Comparison of ENCODE assay signal across 11 mouse cellular contexts in genomic region chr3:132948298-132948795, GRCm38 (mm10). TPM values are rescaled to one million over a fixed set of nuclear protein-coding genes. Genes with fewer than 3 reads are reported as not detected.
DNase-seq lines count a peak whose midpoint lies in the region; ATAC-seq lines count a peak whose summit lies in the region.
"Had no signal": no experiment of that assay in that cellular context is flagged by ENCODE, and none has a peak within 500 bp of the region (broad histone marks: within the 10 kb centered on the region; RNA-seq: fewer than 3 reads in every experiment).

No protein-coding gene starts in this region.

- no peaks in the 10 kb centered on the region for H3K36me3 ChIP-seq in forebrain, embryonic 13.5 days (ENCODE audit: poor library complexity, severe bottlenecking)
- H3K36me3 ChIP-seq in forebrain, embryonic 11.5 days (ENCODE audit: control insufficient read depth, insufficient read depth, low read length), result no peaks in the 10 kb centered on the region
- H3K36me3 ChIP-seq in lung, embryonic 15.5 days, result no peaks in the 10 kb centered on the region
- no peaks in the 10 kb centered on the region for H3K36me3 ChIP-seq in stomach, embryonic 15.5 days
- H3K36me3 ChIP-seq: liver, embryonic 15.5 days had no signal

- H3K4me3 ChIP-seq in forebrain, embryonic 13.5 days, result 0 out of 2 replicates have a peak overlapping the region, but pooled peaks have one; percentile 3
- H3K4me3 ChIP-seq in forebrain, embryonic 11.5 days (ENCODE audit: low read depth, low read length), result no peak overlapping the region
- peak overlapping the region; percentile 84 for H3K4me3 ChIP-seq in lung, embryonic 15.5 days
- H3K4me3 ChIP-seq in stomach, embryonic 15.5 days (replicated peaks), result peak overlapping the region; percentile 73

- WGBS in forebrain, embryonic 13.5 days, result 18% methylated on average over 7 of the region's 7 CpGs
- WGBS in forebrain, embryonic 11.5 days, result 20% methylated on average over 7 of the region's 7 CpGs
- 8% methylated on average over 7 of the region's 7 CpGs for WGBS in lung, embryonic 15.5 days
- WGBS in stomach, embryonic 15.5 days, result 8% methylated on average over 7 of the region's 7 CpGs

- ATAC-seq in forebrain, embryonic 13.5 days, result no peak
- no peak for ATAC-seq in forebrain, embryonic 11.5 days (replicated peaks; ENCODE audit: low FRiP score)
- no peak for ATAC-seq in lung, embryonic 15.5 days (ENCODE audit: borderline replicate concordance, extremely low read depth, low FRiP score, low TSS enrichment)
- no peak for ATAC-seq in stomach, embryonic 15.5 days (ENCODE audit: insufficient read depth, low FRiP score, low read depth)
- no peak for ATAC-seq in cerebellum, adult (ENCODE audit: insufficient number of reproducible peaks, low FRiP score, low TSS enrichment)
- ATAC-seq: inflammation-experienced regulatory T-cells, adult 6 months had no signal

- no peak overlapping the region for H3K27ac ChIP-seq in forebrain, embryonic 13.5 days
- no peak overlapping the region for H3K27ac ChIP-seq in forebrain, embryonic 11.5 days (ENCODE audit: low read depth, low read length)
- 0 out of 2 replicates have a peak overlapping the region, but pooled peaks have one; percentile 2 for H3K27ac ChIP-seq in lung, embryonic 15.5 days
- H3K27ac ChIP-seq in stomach, embryonic 15.5 days, result no peak overlapping the region
- H3K27ac ChIP-seq: liver, embryonic 15.5 days had no signal

- peaks cover 11% of the 10 kb centered on the region; the same call in 1 of the 2 replicates for H3K4me1 ChIP-seq in forebrain, embryonic 13.5 days
- no peaks in the 10 kb centered on the region for H3K4me1 ChIP-seq in forebrain, embryonic 11.5 days (replicated peaks; ENCODE audit: control insufficient read depth, insufficient read depth, low read length)
- H3K4me1 ChIP-seq in lung, embryonic 15.5 days, result peaks cover 20% of the 10 kb centered on the region
- peaks cover 10% of the 10 kb centered on the region; the same call in 1 of the 2 replicates for H3K4me1 ChIP-seq in stomach, embryonic 15.5 days

- peaks cover 18% of the 10 kb centered on the region for H3K27me3 ChIP-seq in forebrain, embryonic 13.5 days
- H3K27me3 ChIP-seq in forebrain, embryonic 11.5 days (ENCODE audit: control insufficient read depth, insufficient read depth, low read length), result peaks cover 7% of the 10 kb centered on the region
- H3K27me3 ChIP-seq in lung, embryonic 15.5 days, result no peaks in the 10 kb centered on the region
- no peaks in the 10 kb centered on the region for H3K27me3 ChIP-seq in stomach, embryonic 15.5 days (replicated peaks)

- no peak for DNase-seq in forebrain, embryonic 11.5 days (ENCODE audit: low spot score)
- no peak for DNase-seq in lung, postnatal 14 days
- DNase-seq in kidney, postnatal 10 days, result peak; percentile 37
- no peak for DNase-seq in layer of hippocampus, postnatal 36 days
- DNase-seq: B cell, adult 2 months had no signal

- H3K9ac ChIP-seq in forebrain, embryonic 13.5 days, result no peak overlapping the region
- no peak overlapping the region for H3K9ac ChIP-seq in forebrain, embryonic 11.5 days (ENCODE audit: low read length)
- H3K9ac ChIP-seq in lung, embryonic 15.5 days, result 0 out of 2 replicates have a peak overlapping the region, but pooled peaks have one; percentile 22
- H3K9ac ChIP-seq in stomach, embryonic 15.5 days, result no peak overlapping the region
- H3K9ac ChIP-seq: liver, embryonic 15.5 days had no signal

- H3K9me3 ChIP-seq in forebrain, embryonic 13.5 days (replicated peaks), result no peaks in the 10 kb centered on the region
- H3K9me3 ChIP-seq in forebrain, embryonic 11.5 days (ENCODE audit: control insufficient read depth, low read length), result no peaks in the 10 kb centered on the region
- no peaks in the 10 kb centered on the region for H3K9me3 ChIP-seq in lung, embryonic 15.5 days
- no peaks in the 10 kb centered on the region for H3K9me3 ChIP-seq in stomach, embryonic 15.5 days
- H3K9me3 ChIP-seq: liver, embryonic 15.5 days had no signal

- peak overlapping the region; percentile 92 for H3K4me2 ChIP-seq in forebrain, embryonic 13.5 days
- no peak overlapping the region for H3K4me2 ChIP-seq in forebrain, embryonic 11.5 days (ENCODE audit: low read depth, low read length, severe bottlenecking)
- H3K4me2 ChIP-seq in lung, embryonic 15.5 days, result peak overlapping the region; percentile 93
- peak overlapping the region; percentile 94 for H3K4me2 ChIP-seq in stomach, embryonic 15.5 days

RNA-seq across cellular contexts. Expression of gene Npnt, which starts 1.7 kb away (rescaled TPM):
- 3.8 and 5.7 TPM in 2 replicates for polyA plus RNA-seq in forebrain, embryonic 13.5 days (2015; fragmentation: Nextera tagmentation; extraction: Ambion mirVana)
- 6.8 TPM in 2 replicates for polyA plus RNA-seq in forebrain, embryonic 11.5 days (2014; fragmentation: Nextera tagmentation; extraction: Ambion mirVana)
- polyA plus RNA-seq in lung, embryonic 15.5 days (2015; fragmentation: Nextera tagmentation; extraction: Ambion mirVana), result 92.2 and 98.3 TPM in 2 replicates
- 51.4 and 51.8 TPM in 2 replicates for polyA plus RNA-seq in stomach, embryonic 15.5 days (2015; fragmentation: Nextera tagmentation; extraction: Ambion mirVana)
- total RNA-seq in layer of hippocampus, postnatal 36 days (2021), result 10 to 100 TPM; 14.3 to 19.8 TPM
